Mouse (Mus musculus): ENCODE data around the gene Echdc2. TPM values are rescaled to one million over a fixed set of nuclear protein-coding genes. Genes with fewer than 3 reads are reported as not detected.
A peak's percentile ranks its signal among the peaks of the same experiment; 100 is the strongest.

Gene Echdc2
- polyA plus RNA-seq, 1 experiment: 2.1 TPM

GRCm38 (mm10) chr4:108192821-108193323 is 27.6 kb downstream of the Echdc2 start:
- TF ChIP-seq FLI1 (IDR thresholded peaks at IDR 0.05; ENCODE audit: low read length) (no peak), GATA1 (IDR thresholded peaks at IDR 0.05; ENCODE audit: borderline replicate concordance, low read length) (no peak)
- Histone ChIP-seq H3K9me3 (no peaks in the 10 kb centered on the region), H3K27me3 (replicated peaks) (peaks cover 38% of the 10 kb centered on the region), H3K4me1 (peaks cover 2% of the 10 kb centered on the region; the same call in 1 of the 2 replicates), H3K36me3 (replicated peaks; ENCODE audit: low read length) (no peaks in the 10 kb centered on the region), H3K4me3 (replicated peaks) (no peak overlapping the region)

DNA sequence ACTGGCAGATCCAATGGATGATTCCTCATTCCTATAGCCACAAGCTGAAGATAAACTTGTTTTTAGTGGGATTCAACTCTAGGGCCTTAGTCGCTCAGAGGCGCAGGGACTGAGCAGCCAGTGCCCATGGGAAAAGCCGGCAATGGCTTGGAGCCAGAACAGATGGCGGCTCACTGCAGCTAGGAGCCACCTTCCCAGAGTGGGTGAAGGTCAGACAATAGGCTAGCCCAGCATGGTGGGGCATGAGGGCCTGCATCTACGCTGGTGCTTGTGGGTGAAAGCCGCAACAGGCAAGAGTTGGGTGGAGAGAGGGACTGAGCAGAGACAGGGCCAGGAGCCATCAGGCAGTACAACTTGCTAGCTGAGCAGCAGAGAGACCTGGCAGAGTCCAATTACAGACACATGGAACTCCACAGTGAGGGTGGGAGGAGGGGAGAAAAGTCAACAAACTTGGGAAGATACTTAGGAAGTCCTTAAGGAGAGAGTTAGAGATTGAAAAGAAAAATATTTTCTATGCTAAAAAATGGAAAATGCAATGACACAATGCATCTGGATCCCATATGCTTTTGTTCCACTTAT is 31.1 kb downstream of the Echdc2 start:
- H3K4me1 ChIP-seq: no peaks in the 10 kb centered on the region
- H3K4me3 ChIP-seq (replicated peaks): no peak overlapping the region
- no peak for TF ChIP-seq FLI1 (IDR thresholded peaks at IDR 0.05; ENCODE audit: low read length)
- TF ChIP-seq GATA1 (IDR thresholded peaks at IDR 0.05; ENCODE audit: borderline replicate concordance, low read length): no peak
- H3K36me3 ChIP-seq (replicated peaks; ENCODE audit: low read length): no peaks in the 10 kb centered on the region
- peaks cover 32% of the 10 kb centered on the region for H3K27me3 ChIP-seq (replicated peaks)
- H3K9me3 ChIP-seq: no peaks in the 10 kb centered on the region

- TF ChIP-seq GATA1 (IDR thresholded peaks at IDR 0.05; ENCODE audit: borderline replicate concordance, low read length) (no peak), FLI1 (IDR thresholded peaks at IDR 0.05; ENCODE audit: low read length) (no peak)
- Histone ChIP-seq H3K27me3 (replicated peaks) (peaks cover 24% of the 10 kb centered on the region), H3K4me3 (replicated peaks) (no peak overlapping the region), H3K36me3 (replicated peaks; ENCODE audit: low read length) (no peaks in the 10 kb centered on the region), H3K9me3 (no peaks in the 10 kb centered on the region), H3K4me1 (no peaks in the 10 kb centered on the region)
These were observed 34.0 kb downstream of the Echdc2 start for GRCm38 (mm10) chr4:108199236-108199635.

DNA sequence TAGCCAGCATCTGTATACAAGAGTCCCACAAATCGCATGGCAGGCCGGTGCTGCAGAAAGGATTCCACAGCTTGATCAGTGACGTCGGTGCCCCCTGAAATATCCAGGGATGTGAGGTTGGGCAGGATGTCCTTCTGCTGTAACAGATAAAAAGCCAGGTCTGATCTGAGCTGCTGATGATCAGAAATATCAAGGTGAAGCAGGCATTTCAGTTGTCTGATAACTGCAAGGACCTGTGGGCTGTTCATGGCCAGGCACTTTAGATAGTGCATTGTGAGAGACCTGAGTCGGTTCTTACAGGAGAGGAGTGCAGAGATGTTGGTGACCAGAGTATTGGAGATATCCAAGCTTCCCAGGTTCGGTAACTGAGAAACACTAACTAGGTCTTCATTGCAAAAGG is 39.4 kb downstream of the Echdc2 start:
- Histone ChIP-seq H3K4me3 (replicated peaks) (no peak overlapping the region), H3K27me3 (replicated peaks) (peaks cover 33% of the 10 kb centered on the region), H3K4me1 (peaks cover 6% of the 10 kb centered on the region), H3K36me3 (replicated peaks; ENCODE audit: low read length) (no peaks in the 10 kb centered on the region), H3K9me3 (no peaks in the 10 kb centered on the region)
- TF ChIP-seq GATA1 (IDR thresholded peaks at IDR 0.05; ENCODE audit: borderline replicate concordance, low read length) (no peak), FLI1 (IDR thresholded peaks at IDR 0.05; ENCODE audit: low read length) (no peak)

- Histone ChIP-seq H3K9me3 (peaks cover 9% of the 10 kb centered on the region), H3K4me1 (peaks cover 17% of the 10 kb centered on the region), H3K27me3 (replicated peaks) (peaks cover 47% of the 10 kb centered on the region), H3K36me3 (replicated peaks; ENCODE audit: low read length) (no peaks in the 10 kb centered on the region), H3K4me3 (replicated peaks) (no peak overlapping the region)
- TF ChIP-seq FLI1 (IDR thresholded peaks at IDR 0.05; ENCODE audit: low read length): no peak
- no peak for TF ChIP-seq GATA1 (IDR thresholded peaks at IDR 0.05; ENCODE audit: borderline replicate concordance, low read length)
These were observed 47.8 kb downstream of the Echdc2 start for GRCm38 (mm10) chr4:108213023-108213422.

DNA sequence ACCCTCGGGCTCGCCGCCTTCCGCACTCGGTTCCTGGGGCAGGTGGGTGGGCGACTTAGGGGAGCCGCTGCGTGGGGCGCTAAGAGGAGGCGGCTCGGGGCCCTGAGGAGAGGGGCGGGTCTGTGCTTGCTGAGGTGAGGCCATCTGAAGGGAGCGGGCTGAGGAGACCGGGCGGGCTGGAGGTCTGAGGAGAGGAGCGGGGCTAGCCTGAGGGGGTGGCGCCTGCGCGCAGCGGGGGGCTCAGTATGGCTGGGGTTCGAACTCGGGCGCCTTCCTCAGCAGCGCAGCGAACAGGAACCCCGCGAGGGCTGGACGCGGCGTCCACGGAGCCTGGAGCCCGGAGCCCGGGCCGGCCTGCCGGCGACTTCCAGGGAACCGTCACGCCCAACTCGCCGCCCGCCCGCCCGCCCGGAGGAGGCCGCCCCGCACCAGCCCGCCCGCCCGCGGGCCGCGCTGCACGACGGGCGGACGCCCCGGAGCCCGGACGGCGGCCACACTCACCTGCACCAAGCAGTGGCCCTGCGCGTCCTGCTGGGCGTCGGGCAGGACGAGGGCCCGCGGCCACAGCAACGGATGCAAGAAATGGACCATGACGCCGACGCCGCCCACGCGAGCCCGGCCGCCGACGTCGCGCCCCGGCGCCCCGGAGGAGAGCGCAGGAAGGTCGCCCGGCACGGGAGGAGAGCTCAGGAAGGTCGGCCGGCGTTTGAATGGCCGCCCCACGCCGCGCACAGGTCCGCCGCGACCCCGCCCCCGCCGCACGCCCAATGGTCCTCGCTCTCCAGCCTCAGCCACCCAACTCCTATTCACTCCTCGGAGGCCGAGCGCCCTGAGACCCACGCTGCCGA is 52.3 kb downstream of the Echdc2 start, which contains the start of gene Zyg11a:
Zyg11a (minus strand) TSS at position 717 of the 848 bp plus-strand sequence.
- Histone ChIP-seq H3K4me1 (peaks cover 11% of the 10 kb centered on the region), H3K36me3 (replicated peaks; ENCODE audit: low read length) (no peaks in the 10 kb centered on the region), H3K9me3 (peaks cover 6% of the 10 kb centered on the region), H3K4me3 (replicated peaks) (peak within 1 kb of the TSS; percentile 90), H3K27me3 (replicated peaks) (peaks cover 64% of the 10 kb centered on the region)
- no peak for TF ChIP-seq GATA1 (IDR thresholded peaks at IDR 0.05; ENCODE audit: borderline replicate concordance, low read length)
- no peak for TF ChIP-seq FLI1 (IDR thresholded peaks at IDR 0.05; ENCODE audit: low read length)

DNA sequence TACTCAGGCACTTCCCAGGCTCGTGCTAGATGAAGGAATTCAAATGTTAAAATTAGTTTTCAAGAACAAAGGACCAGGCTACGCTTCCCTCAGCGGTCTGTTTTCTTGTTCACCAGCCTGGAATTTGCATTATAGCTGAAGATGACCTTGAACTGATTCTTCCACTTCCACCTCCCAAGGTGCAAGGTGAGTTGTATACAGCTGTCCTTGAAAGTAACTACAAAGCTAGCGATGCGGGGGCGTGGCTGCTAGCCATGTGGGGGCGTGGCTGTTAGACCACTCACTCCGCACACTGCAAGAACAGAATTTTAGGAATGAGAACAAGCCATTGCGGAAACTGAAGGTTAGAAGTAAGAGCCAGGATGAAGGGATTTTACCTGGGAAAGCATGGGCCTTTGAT is 53.8 kb downstream of the Echdc2 start:
- no peak for TF ChIP-seq FLI1 (IDR thresholded peaks at IDR 0.05; ENCODE audit: low read length)
- TF ChIP-seq GATA1 (IDR thresholded peaks at IDR 0.05; ENCODE audit: borderline replicate concordance, low read length): no peak
- Histone ChIP-seq H3K4me1 (peaks cover 11% of the 10 kb centered on the region), H3K27me3 (replicated peaks) (peaks cover 61% of the 10 kb centered on the region), H3K36me3 (replicated peaks; ENCODE audit: low read length) (no peaks in the 10 kb centered on the region), H3K4me3 (replicated peaks) (no peak overlapping the region), H3K9me3 (no peaks in the 10 kb centered on the region; the same call in 1 of the 2 replicates)

DNA sequence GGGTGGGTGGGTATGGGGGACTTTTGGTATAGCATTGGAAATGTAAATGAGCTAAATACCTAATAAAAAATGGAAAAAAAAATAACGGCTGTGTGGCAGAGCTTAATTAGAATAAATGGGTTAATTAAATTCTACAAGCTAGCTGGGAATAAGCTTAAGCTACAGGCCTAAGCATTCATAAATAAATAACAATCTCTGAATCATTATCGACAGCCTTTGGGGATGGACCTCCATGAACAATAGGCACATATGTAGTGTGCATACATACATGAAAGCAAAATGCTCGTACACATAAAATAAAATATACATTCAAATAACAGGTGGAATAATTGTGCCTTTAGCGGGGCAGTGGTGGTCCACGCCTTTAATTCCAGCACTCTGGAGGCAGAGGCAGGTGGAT is 57.3 kb downstream of the Echdc2 start:
- peaks cover 6% of the 10 kb centered on the region for H3K4me1 ChIP-seq
- peaks cover 44% of the 10 kb centered on the region for H3K27me3 ChIP-seq (replicated peaks)
- H3K36me3 ChIP-seq (replicated peaks; ENCODE audit: low read length): no peaks in the 10 kb centered on the region
- TF ChIP-seq GATA1 (IDR thresholded peaks at IDR 0.05; ENCODE audit: borderline replicate concordance, low read length) (no peak), FLI1 (IDR thresholded peaks at IDR 0.05; ENCODE audit: low read length) (no peak)
- no peak overlapping the region for H3K4me3 ChIP-seq (replicated peaks)
- no peaks in the 10 kb centered on the region for H3K9me3 ChIP-seq

DNA sequence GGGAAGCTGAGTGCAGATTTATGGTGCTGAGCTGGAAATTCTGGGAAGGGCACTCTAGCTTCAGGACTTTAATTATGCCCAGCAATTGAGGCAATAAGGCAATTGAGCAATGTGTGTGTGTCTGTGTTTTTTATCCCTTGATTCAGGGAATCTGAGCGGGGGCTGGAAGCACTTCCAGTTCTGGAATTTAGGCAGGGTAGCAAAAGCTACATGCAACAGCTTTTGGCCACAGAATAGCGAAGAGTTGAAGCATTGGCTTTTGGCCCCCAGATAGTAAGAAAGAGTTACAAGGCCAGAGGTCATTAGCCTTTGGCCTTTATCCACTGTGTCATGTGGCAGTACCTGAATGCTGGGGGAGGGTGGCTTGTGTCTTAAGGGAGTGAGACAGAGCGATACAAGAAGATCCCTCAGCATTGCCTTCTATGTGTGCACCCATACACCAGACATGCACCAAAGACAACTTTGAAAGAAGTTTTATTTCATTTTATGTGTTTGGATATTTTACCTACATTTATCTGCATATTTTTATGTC is 60.2 kb downstream of the Echdc2 start:
- Histone ChIP-seq H3K4me1 (no peaks in the 10 kb centered on the region), H3K27me3 (replicated peaks) (peaks cover 19% of the 10 kb centered on the region), H3K9me3 (no peaks in the 10 kb centered on the region), H3K4me3 (replicated peaks) (no peak overlapping the region), H3K36me3 (replicated peaks; ENCODE audit: low read length) (peaks cover 11% of the 10 kb centered on the region)
- TF ChIP-seq GATA1 (IDR thresholded peaks at IDR 0.05; ENCODE audit: borderline replicate concordance, low read length): no peak
- TF ChIP-seq FLI1 (IDR thresholded peaks at IDR 0.05; ENCODE audit: low read length): no peak

Other genes with a start within 250 kb of the Echdc2 start
- 74.4 and 828 TPM in 2 replicates for gene Cpt2, start 241.8 kb upstream of the Echdc2 start, polyA plus RNA-seq (2012; ENCODE audit: insufficient read depth, low replicate concordance)
- gene Slc1a7, start 197.1 kb upstream of the Echdc2 start, polyA plus RNA-seq (2012; ENCODE audit: insufficient read depth, low replicate concordance): not detected in 2 replicates
- not detected in 2 replicates for gene Podn, start 69.0 kb upstream of the Echdc2 start, polyA plus RNA-seq (2012; ENCODE audit: insufficient read depth, low replicate concordance)
- gene Scp2, start 20.4 kb upstream of the Echdc2 start, polyA plus RNA-seq (2012; ENCODE audit: insufficient read depth, low replicate concordance): 13.2 and 34.1 TPM in 2 replicates
- gene Zyg11a, start 52.6 kb downstream of the Echdc2 start, polyA plus RNA-seq (2012; ENCODE audit: insufficient read depth, low replicate concordance): not detected in 2 replicates
- 0.37 and 0.89 TPM in 2 replicates for gene Zyg11b, start 135.7 kb downstream of the Echdc2 start, polyA plus RNA-seq (2012; ENCODE audit: insufficient read depth, low replicate concordance)
- gene Coa7, start 162.7 kb downstream of the Echdc2 start, polyA plus RNA-seq (2012; ENCODE audit: insufficient read depth, low replicate concordance): 5.0 TPM in 1 of 2 replicates, not detected in the other
- not detected in 2 replicates for gene Shisal2a, start 217.9 kb downstream of the Echdc2 start, polyA plus RNA-seq (2012; ENCODE audit: insufficient read depth, low replicate concordance)
- 0.07 TPM in 1 of 2 replicates, not detected in the other for gene Gpx7, start 241.5 kb downstream of the Echdc2 start, polyA plus RNA-seq (2012; ENCODE audit: insufficient read depth, low replicate concordance)

Measured in megakaryocyte, embryonic 14.5 days (primary cell).